Mouse (Mus musculus) testis, adult 10 weeks (tissue): ENCODE measurements around the gene Btnl4. TPM values are rescaled to one million over a fixed set of nuclear protein-coding genes. Genes with fewer than 3 reads are reported as not detected.

Experiments used
- polyA plus RNA-seq: library from polyadenylated mRNA; stranded (reverse); fragments of 350-450 nt; fragmentation: Illumina TruSeq; extraction: RNeasy Lipid Tissue Mini Kit (QIAGEN cat#74804); gene quantifications from one replicate; pipeline ENCODE4 v1.2.3, GENCODE M21; 2014; ENCODE audit warnings: low read depth, low replicate concordance

Gene Btnl4
- not detected for polyA plus RNA-seq

DNA sequence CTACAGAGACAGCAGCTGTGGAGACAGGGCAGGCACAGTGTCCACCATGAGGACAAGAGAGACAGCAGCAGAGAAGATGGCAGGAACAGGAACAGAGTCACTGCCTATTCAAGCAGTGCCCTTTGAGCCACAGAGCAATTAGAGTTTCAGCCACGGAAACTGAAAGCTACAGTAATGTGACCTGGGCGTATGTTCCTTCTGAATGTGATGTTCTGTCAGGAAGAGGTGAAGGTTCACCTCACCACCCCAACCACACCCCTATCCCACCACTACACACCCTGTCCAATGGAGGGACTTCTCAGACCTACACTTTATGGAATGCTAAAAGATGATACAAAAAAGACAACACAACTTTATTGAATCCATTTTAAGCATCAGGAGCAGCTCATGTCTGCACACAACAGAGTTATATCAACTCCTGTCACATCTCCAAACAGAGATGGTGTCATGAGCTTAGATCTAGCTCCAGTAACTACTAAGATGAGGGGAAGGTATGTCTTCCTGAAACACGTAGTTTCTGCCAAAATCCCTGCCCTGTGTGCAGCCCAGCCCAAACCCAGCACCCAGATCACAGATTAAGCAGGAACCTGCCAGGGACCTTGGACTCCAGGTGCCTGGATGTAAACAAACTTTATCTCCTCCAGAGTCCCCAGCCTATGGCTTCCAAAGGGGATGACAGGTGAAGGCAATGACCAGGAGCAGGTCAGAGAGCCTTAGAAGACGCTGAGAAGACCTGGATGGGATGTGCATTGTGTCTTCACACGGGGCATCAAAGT is at the start of gene Btnl4:
Gene Btnl4, minus strand, starts transcription at position 81 of the 776 bp plus-strand sequence.

DNA sequence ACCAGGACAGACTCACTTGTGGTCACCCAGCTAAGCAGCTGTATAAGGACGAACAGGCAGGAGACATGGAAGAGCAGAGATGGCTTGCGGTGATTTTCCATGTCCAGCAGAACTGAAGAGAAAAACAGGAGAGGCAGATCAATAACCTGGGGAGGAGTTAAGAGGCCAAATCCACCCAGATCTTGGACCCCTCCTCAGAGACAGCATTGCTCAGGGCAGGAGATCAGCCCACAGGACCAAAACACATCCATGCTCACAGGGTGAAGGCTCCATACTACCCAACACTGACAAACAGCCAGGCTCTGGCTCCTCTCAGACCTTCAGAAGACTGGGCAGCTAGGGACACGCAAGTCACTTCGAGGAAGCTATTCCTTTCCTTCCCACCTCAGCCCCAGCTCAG is 40.1 kb upstream of the Btnl4 start, which contains the start of gene Btnl6:
Gene Btnl6, minus strand, starts transcription at position 101 of the 400 bp plus-strand sequence.

Other genes with a start within 250 kb of the Btnl4 start
- gene H2-Ob, start 238.4 kb downstream of the Btnl4 start, polyA plus RNA-seq: 0.11 TPM
- gene H2-Ab1, start 219.6 kb downstream of the Btnl4 start, polyA plus RNA-seq: 5.3 TPM
- 6.3 TPM for gene H2-Aa, start 189.5 kb downstream of the Btnl4 start, polyA plus RNA-seq
- gene H2-Eb1, start 171.5 kb downstream of the Btnl4 start, polyA plus RNA-seq: 0.83 TPM
- not detected for gene H2-Eb2, start 151.7 kb downstream of the Btnl4 start, polyA plus RNA-seq
- gene Btnl2, start 122.5 kb downstream of the Btnl4 start, polyA plus RNA-seq: 0.15 TPM
- not detected for gene Btnl1, start 100.2 kb downstream of the Btnl4 start, polyA plus RNA-seq
- gene BC051142, start 78.5 kb downstream of the Btnl4 start, polyA plus RNA-seq: 1,880 TPM
- not detected for gene Btnl6, start 40.0 kb upstream of the Btnl4 start, polyA plus RNA-seq
- gene Notch4, start 87.0 kb upstream of the Btnl4 start, polyA plus RNA-seq: 1.1 TPM
- not detected for gene Gpsm3, start 112.5 kb upstream of the Btnl4 start, polyA plus RNA-seq
- gene Pbx2, start 113.9 kb upstream of the Btnl4 start, polyA plus RNA-seq: 3.5 TPM
- not detected for gene Ager, start 120.5 kb upstream of the Btnl4 start, polyA plus RNA-seq
- 7.4 TPM for gene Rnf5, start 126.4 kb upstream of the Btnl4 start, polyA plus RNA-seq
- gene Agpat1, start 126.9 kb upstream of the Btnl4 start, polyA plus RNA-seq: 14.5 TPM
- gene Egfl8, start 138.7 kb upstream of the Btnl4 start, polyA plus RNA-seq: not detected
- 2.6 TPM for gene Ppt2, start 151.2 kb upstream of the Btnl4 start, polyA plus RNA-seq
- gene Prrt1, start 152.2 kb upstream of the Btnl4 start, polyA plus RNA-seq: 0.24 TPM
- gene Fkbpl, start 167.4 kb upstream of the Btnl4 start, polyA plus RNA-seq: 119 TPM
- 1.6 TPM for gene Atf6b, start 169.8 kb upstream of the Btnl4 start, polyA plus RNA-seq
- gene Tnxb, start 193.2 kb upstream of the Btnl4 start, polyA plus RNA-seq: not detected